In the genomic region with DNA sequence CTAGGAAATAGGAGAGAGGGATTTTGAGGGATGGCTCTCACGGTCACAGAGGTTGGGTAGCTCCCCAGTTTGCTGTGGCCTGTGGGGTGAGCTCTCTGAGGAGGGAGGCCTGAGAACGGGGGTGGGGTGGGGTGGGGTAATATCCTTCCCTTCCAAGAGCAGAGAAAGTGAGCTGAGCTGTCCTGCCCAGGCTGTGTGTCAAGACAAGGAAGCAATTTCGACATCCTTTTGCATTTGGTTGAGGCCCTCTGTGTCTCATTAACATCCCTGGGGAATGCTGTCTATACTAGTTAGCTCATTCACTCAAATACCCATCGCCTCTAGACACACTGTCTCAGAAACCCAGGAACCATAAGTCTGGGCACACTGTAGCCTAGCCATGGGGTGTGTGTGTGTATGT, we compare ENCODE assay signal across 27 mouse cellular contexts.
DNase-seq lines count a peak whose midpoint lies in the region; ATAC-seq and TF ChIP-seq lines count a peak whose summit lies in the region.
"Had no signal": no experiment of that assay in that cellular context is flagged by ENCODE, and none has a peak within 500 bp of the region (broad histone marks: within the 10 kb centered on the region; RNA-seq: fewer than 3 reads in every experiment).

No protein-coding gene starts in this region.

- peak; percentile 5 for DNase-seq in neural tube, embryonic 11.5 days (ENCODE audit: low spot score)
- peak; percentile 38 for DNase-seq in embryonic facial prominence, embryonic 14.5 days (ENCODE audit: low spot score)
- DNase-seq in layer of hippocampus, postnatal 14 days (ENCODE audit: low spot score in 2 of 2), result no peak
- no peak for DNase-seq in forebrain, embryonic 11.5 days (ENCODE audit: low spot score)
- no peak for DNase-seq in layer of hippocampus, postnatal 36 days
- DNase-seq: adrenal gland, postnatal 14 days; cerebellum, adult 11-12 months; cerebellum, adult 9-11 months; forebrain, postnatal 0 days; heart, postnatal 10 days; kidney, adult 2 months; kidney, postnatal 4 days; lung, embryonic 14.5 days; lung, postnatal 36 days; retina, postnatal 1 day; right cerebral cortex, postnatal 25 days had no signal

- no peak overlapping the region for H3K4me2 ChIP-seq in neural tube, embryonic 11.5 days (ENCODE audit: low read depth)
- no peak overlapping the region for H3K4me2 ChIP-seq in neural tube, embryonic 15.5 days
- H3K4me2 ChIP-seq in embryonic facial prominence, embryonic 14.5 days (ENCODE audit: low read depth, low read length), result no peak overlapping the region
- H3K4me2 ChIP-seq in forebrain, embryonic 11.5 days (ENCODE audit: low read depth, low read length, severe bottlenecking), result no peak overlapping the region
- H3K4me2 ChIP-seq: forebrain, embryonic 12.5 days; heart, embryonic 13.5 days; hindbrain, embryonic 15.5 days; liver, embryonic 15.5 days; lung, embryonic 14.5 days; midbrain, embryonic 15.5 days; neural tube, embryonic 13.5 days; stomach, embryonic 15.5 days had no signal

- H3K9ac ChIP-seq in neural tube, embryonic 11.5 days (ENCODE audit: low read length), result no peak overlapping the region
- H3K9ac ChIP-seq in neural tube, embryonic 15.5 days (replicated peaks), result no peak overlapping the region
- no peak overlapping the region for H3K9ac ChIP-seq in embryonic facial prominence, embryonic 14.5 days (ENCODE audit: low read depth, low read length)
- H3K9ac ChIP-seq in forebrain, embryonic 11.5 days (ENCODE audit: low read length), result no peak overlapping the region
- H3K9ac ChIP-seq: forebrain, embryonic 12.5 days; forebrain, postnatal 0 days; heart, embryonic 13.5 days; hindbrain, embryonic 15.5 days; liver, embryonic 15.5 days; lung, embryonic 14.5 days; midbrain, embryonic 15.5 days; neural tube, embryonic 13.5 days; stomach, embryonic 15.5 days had no signal

- 76% methylated on average over 4 of the region's 4 CpGs for WGBS in neural tube, embryonic 11.5 days
- 75% methylated on average over 4 of the region's 4 CpGs for WGBS in neural tube, embryonic 15.5 days
- WGBS in bone marrow, adult 2 months, result 29% methylated on average over 4 of the region's 4 CpGs
- WGBS in embryonic facial prominence, embryonic 14.5 days, result 41% methylated on average over 4 of the region's 4 CpGs
- WGBS in forebrain, embryonic 11.5 days, result 71% methylated on average over 4 of the region's 4 CpGs

- H3K4me3 ChIP-seq in neural tube, embryonic 11.5 days (ENCODE audit: low read depth, low read length), result no peak overlapping the region
- no peak overlapping the region for H3K4me3 ChIP-seq in neural tube, embryonic 15.5 days (replicated peaks)
- H3K4me3 ChIP-seq in bone marrow, adult 2 months (replicated peaks; ENCODE audit: control insufficient read depth, low read depth, low read length), result no peak overlapping the region
- no peak overlapping the region for H3K4me3 ChIP-seq in embryonic facial prominence, embryonic 14.5 days (ENCODE audit: low read depth, low read length)
- H3K4me3 ChIP-seq in forebrain, embryonic 11.5 days (ENCODE audit: low read depth, low read length), result no peak overlapping the region
- H3K4me3 ChIP-seq: forebrain, embryonic 12.5 days; heart, embryonic 13.5 days; hindbrain, embryonic 15.5 days; liver, embryonic 15.5 days; midbrain, embryonic 15.5 days; neural tube, embryonic 13.5 days; stomach, embryonic 15.5 days had no signal

- no peak overlapping the region for H3K27ac ChIP-seq in neural tube, embryonic 11.5 days (ENCODE audit: low read depth, low read length)
- H3K27ac ChIP-seq in neural tube, embryonic 15.5 days (replicated peaks), result no peak overlapping the region
- H3K27ac ChIP-seq in bone marrow, adult 2 months (ENCODE audit: control insufficient read depth, insufficient read depth, low read depth, low read length, poor library complexity), result peak overlapping the region; percentile 3; the same call in 1 of the 2 replicates
- no peak overlapping the region for H3K27ac ChIP-seq in embryonic facial prominence, embryonic 14.5 days (replicated peaks; ENCODE audit: low read depth, low read length)
- H3K27ac ChIP-seq in forebrain, embryonic 11.5 days (ENCODE audit: low read depth, low read length), result no peak overlapping the region
- H3K27ac ChIP-seq: forebrain, embryonic 12.5 days; heart, embryonic 13.5 days; hindbrain, embryonic 15.5 days; kidney, postnatal 0 days; liver, embryonic 15.5 days; midbrain, embryonic 15.5 days; neural tube, embryonic 13.5 days; stomach, embryonic 15.5 days had no signal

- H3K9me3 ChIP-seq in neural tube, embryonic 11.5 days (ENCODE audit: control insufficient read depth, low read length), result no peaks in the 10 kb centered on the region
- no peaks in the 10 kb centered on the region for H3K9me3 ChIP-seq in neural tube, embryonic 15.5 days (replicated peaks)
- H3K9me3 ChIP-seq in embryonic facial prominence, embryonic 14.5 days (ENCODE audit: control insufficient read depth, low read length), result 0 out of 2 replicates have a peak, but pooled peaks cover 2% of the 10 kb centered on the region
- H3K9me3 ChIP-seq in forebrain, embryonic 11.5 days (ENCODE audit: control insufficient read depth, low read length), result no peaks in the 10 kb centered on the region
- H3K9me3 ChIP-seq: heart, embryonic 13.5 days; hindbrain, embryonic 15.5 days; liver, embryonic 15.5 days; midbrain, embryonic 15.5 days; neural tube, embryonic 13.5 days; stomach, embryonic 15.5 days had no signal

- no peak for TF ChIP-seq POLR2A in bone marrow, adult 2 months (IDR thresholded peaks at IDR 0.05; ENCODE audit: borderline replicate concordance, control insufficient read depth, low read depth, low read length)

- no peaks in the 10 kb centered on the region for H3K4me1 ChIP-seq in neural tube, embryonic 11.5 days (ENCODE audit: control insufficient read depth, insufficient read depth, low read length)
- H3K4me1 ChIP-seq in neural tube, embryonic 15.5 days, result peaks cover 15% of the 10 kb centered on the region
- peaks cover 6% of the 10 kb centered on the region; the same call in 1 of the 2 replicates for H3K4me1 ChIP-seq in bone marrow, adult 2 months (ENCODE audit: control insufficient read depth, insufficient read depth, low read length)
- H3K4me1 ChIP-seq in embryonic facial prominence, embryonic 14.5 days (ENCODE audit: control insufficient read depth, insufficient read depth, low read length), result peaks cover 22% of the 10 kb centered on the region
- H3K4me1 ChIP-seq in forebrain, embryonic 11.5 days (replicated peaks; ENCODE audit: control insufficient read depth, insufficient read depth, low read length), result no peaks in the 10 kb centered on the region
- H3K4me1 ChIP-seq: forebrain, embryonic 12.5 days; liver, embryonic 15.5 days had no signal

- H3K27me3 ChIP-seq in neural tube, embryonic 11.5 days (ENCODE audit: control insufficient read depth, insufficient read depth, low read length), result no peaks in the 10 kb centered on the region
- no peaks in the 10 kb centered on the region for H3K27me3 ChIP-seq in neural tube, embryonic 15.5 days (replicated peaks)
- H3K27me3 ChIP-seq in embryonic facial prominence, embryonic 14.5 days (replicated peaks; ENCODE audit: control insufficient read depth, insufficient read depth, low read length), result no peaks in the 10 kb centered on the region
- H3K27me3 ChIP-seq in forebrain, embryonic 11.5 days (ENCODE audit: control insufficient read depth, insufficient read depth, low read length), result no peaks in the 10 kb centered on the region
- H3K27me3 ChIP-seq: forebrain, embryonic 12.5 days; heart, embryonic 13.5 days; hindbrain, embryonic 15.5 days; liver, embryonic 15.5 days; midbrain, embryonic 15.5 days; neural tube, embryonic 13.5 days; stomach, embryonic 15.5 days had no signal

- TF ChIP-seq CTCF in bone marrow, adult 2 months (IDR thresholded peaks at IDR 0.05; ENCODE audit: control insufficient read depth, insufficient read depth, low read length), result no peak

- no peaks in the 10 kb centered on the region for H3K36me3 ChIP-seq in neural tube, embryonic 11.5 days (ENCODE audit: control insufficient read depth, insufficient read depth, low read length)
- no peaks in the 10 kb centered on the region for H3K36me3 ChIP-seq in neural tube, embryonic 15.5 days
- H3K36me3 ChIP-seq in embryonic facial prominence, embryonic 14.5 days (ENCODE audit: control insufficient read depth, insufficient read depth, low read length), result no peaks in the 10 kb centered on the region
- H3K36me3 ChIP-seq in forebrain, embryonic 11.5 days (ENCODE audit: control insufficient read depth, insufficient read depth, low read length), result no peaks in the 10 kb centered on the region
- H3K36me3 ChIP-seq: forebrain, embryonic 12.5 days; heart, embryonic 13.5 days; hindbrain, embryonic 15.5 days; liver, embryonic 15.5 days; midbrain, embryonic 15.5 days; neural tube, embryonic 13.5 days; stomach, embryonic 15.5 days had no signal

- ATAC-seq in neural tube, embryonic 11.5 days (ENCODE audit: insufficient read depth, low FRiP score, low TSS enrichment), result no peak
- no peak for ATAC-seq in neural tube, embryonic 15.5 days (ENCODE audit: low FRiP score)
- ATAC-seq in embryonic facial prominence, embryonic 14.5 days (ENCODE audit: low read depth), result no peak
- no peak for ATAC-seq in forebrain, embryonic 11.5 days (replicated peaks; ENCODE audit: low FRiP score)
- ATAC-seq: forebrain, postnatal 0 days; inflammation-experienced regulatory T-cells, adult 6 months; midbrain, embryonic 15.5 days had no signal

Comparison
In these comparisons a context has a peak if more than half of its experiments do, and no peak if none do; other contexts are left out.
1. DNase-seq: peak in neural tube, embryonic 11.5 days (single experiment) and embryonic facial prominence, embryonic 14.5 days (single experiment); none in layer of hippocampus, postnatal 14 days (0 of 2), forebrain, embryonic 11.5 days (single experiment) and layer of hippocampus, postnatal 36 days (0 of 2).